Mouse (Mus musculus): ENCODE measurements at regions not wholly inside any gene's neighbourhood (a gene's known extent, or its start where the extent isn't known, plus 50 kb on each side); places are given as distances from the start of the nearest gene placed in this dataset.
"Not testable (repeated sequence)": the region's sequence is repeated elsewhere in the genome, so short reads cannot be mapped to it uniquely, and the experiment has no call there.

DNA sequence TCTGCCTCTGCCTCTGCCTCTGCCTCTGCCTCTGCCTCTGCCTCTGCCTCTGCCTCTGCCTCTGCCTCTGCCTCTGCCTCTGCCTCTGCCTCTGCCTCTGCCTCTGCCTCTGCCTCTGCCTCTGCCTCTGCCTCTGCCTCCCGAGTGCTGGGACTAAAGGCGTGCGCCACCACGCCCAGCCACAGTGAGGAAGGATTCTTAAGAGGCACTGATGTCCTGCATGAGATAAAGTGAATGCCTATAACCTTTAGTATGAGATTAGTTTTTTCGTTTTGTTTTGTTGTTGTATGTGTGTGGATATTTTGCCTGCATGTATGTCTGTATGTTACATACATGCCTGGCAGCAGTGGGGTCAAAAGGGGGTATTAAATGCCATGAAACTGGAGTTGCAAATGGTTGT is 63.2 kb downstream of the Hlx start:
- H3K4me1 ChIP-seq; H3K4me3 ChIP-seq; H3K27ac ChIP-seq; H3K27me3 ChIP-seq (ENCODE audit: low read depth, poor library complexity, severe bottlenecking); H3K9me3 ChIP-seq (replicated peaks); H3K36me3 ChIP-seq; DNase-seq (ENCODE audit: low spot score): not testable (repeated sequence)
- WGBS, result 89% methylated on average over 5 of the region's 5 CpGs

DNA sequence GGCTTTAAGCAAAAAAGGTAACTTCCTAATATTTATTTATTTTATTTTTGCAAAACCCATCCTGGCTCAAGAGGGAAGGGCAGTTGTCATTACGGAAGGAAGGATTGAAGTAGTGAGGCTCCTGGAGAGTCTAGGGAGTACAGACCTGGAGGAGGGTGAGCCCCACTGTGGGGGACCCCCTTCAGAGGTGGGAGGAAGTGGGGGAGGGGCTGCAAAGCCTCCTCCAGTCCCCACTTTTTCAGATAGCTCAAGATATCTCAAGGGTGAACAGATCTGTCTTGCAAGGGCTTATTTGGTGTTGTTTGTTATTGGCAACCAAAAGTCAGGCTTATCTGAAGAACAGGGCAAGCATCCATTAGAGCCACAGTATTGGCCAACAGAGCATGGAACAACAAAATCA is 64.0 kb downstream of the Hlx start:
- Histone ChIP-seq H3K4me1 (peaks cover 5% of the 10 kb centered on the region; the same call in 1 of the 2 replicates), H3K27me3 (ENCODE audit: low read depth, poor library complexity, severe bottlenecking) (no peaks in the 10 kb centered on the region), H3K4me3 (no peak overlapping the region), H3K9me3 (replicated peaks) (no peaks in the 10 kb centered on the region), H3K27ac (no peak overlapping the region), H3K36me3 (no peaks in the 10 kb centered on the region)
- DNase-seq (ENCODE audit: low spot score), result no peak
- 71% methylated on average over 1 of the region's 1 CpGs for WGBS

GRCm38 (mm10) chr1:184668022-184668421 is 64.4 kb downstream of the Hlx start:
- Histone ChIP-seq H3K36me3 (no peaks in the 10 kb centered on the region), H3K9me3 (replicated peaks) (no peaks in the 10 kb centered on the region), H3K4me1 (peaks cover 5% of the 10 kb centered on the region; the same call in 1 of the 2 replicates), H3K4me3 (no peak overlapping the region), H3K27ac (no peak overlapping the region), H3K27me3 (ENCODE audit: low read depth, poor library complexity, severe bottlenecking) (no peaks in the 10 kb centered on the region)
- 67% methylated on average over 2 of the region's 2 CpGs for WGBS
- DNase-seq (ENCODE audit: low spot score), result no peak

- H3K36me3 ChIP-seq, result no peaks in the 10 kb centered on the region
- H3K27me3 ChIP-seq (ENCODE audit: low read depth, poor library complexity, severe bottlenecking), result no peaks in the 10 kb centered on the region
- H3K9me3 ChIP-seq (replicated peaks), result no peaks in the 10 kb centered on the region
- DNase-seq (ENCODE audit: low spot score), result no peak
- no peaks in the 10 kb centered on the region for H3K4me1 ChIP-seq
- H3K4me3 ChIP-seq, result no peak overlapping the region
- WGBS, result 95% methylated on average over 12 of the region's 12 CpGs
- no peak overlapping the region for H3K27ac ChIP-seq
Measured at GRCm38 (mm10) chr1:184665243-184665642, 67.2 kb downstream of the Hlx start.

GRCm38 (mm10) chr1:184664098-184664375 is 68.4 kb downstream of the Hlx start:
- DNase-seq (ENCODE audit: low spot score), result no peak
- Histone ChIP-seq H3K4me3 (no peak overlapping the region), H3K27me3 (ENCODE audit: low read depth, poor library complexity, severe bottlenecking) (no peaks in the 10 kb centered on the region), H3K36me3 (no peaks in the 10 kb centered on the region), H3K27ac (no peak overlapping the region), H3K9me3 (replicated peaks) (no peaks in the 10 kb centered on the region), H3K4me1 (no peaks in the 10 kb centered on the region)
- 64% methylated on average over 5 of the region's 5 CpGs for WGBS

DNA sequence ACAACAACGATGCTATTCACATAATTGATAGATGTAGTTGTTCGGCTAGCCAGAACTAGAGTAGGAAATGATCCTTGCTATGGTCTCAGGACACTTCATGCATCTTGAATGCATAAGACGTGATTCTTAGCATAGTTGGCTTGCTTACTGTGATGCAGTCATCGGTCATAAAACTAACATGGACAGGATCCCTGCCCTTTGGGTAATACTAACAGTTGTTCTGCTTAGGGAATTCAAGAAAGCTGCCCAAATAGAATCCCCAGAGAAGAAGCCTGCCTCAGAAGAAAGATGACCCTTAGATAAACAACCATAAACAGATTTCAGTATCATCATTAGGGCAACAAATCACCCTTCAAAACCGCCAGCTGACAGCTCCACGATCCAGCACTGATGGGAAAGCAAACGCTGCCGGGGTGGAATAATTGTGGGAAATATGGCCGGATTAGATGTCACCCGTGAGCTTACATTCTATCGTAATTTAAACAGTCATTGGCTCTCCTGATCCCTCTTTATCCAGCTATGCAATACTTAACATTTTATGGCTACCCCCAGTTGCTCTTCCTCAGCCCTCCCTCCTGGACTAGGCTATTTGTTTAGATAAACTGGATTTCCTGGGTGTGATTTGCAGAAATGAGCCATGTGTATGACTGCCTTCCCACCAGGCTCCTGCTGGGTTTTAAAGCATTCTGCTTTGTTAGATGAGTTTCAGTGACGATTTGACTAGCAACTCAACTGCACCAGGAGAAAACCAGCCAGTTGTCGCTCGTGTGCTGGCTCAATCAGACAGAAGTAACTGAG is 68.9 kb downstream of the Hlx start:
- 45% methylated on average over 14 of the region's 14 CpGs for WGBS

DNA sequence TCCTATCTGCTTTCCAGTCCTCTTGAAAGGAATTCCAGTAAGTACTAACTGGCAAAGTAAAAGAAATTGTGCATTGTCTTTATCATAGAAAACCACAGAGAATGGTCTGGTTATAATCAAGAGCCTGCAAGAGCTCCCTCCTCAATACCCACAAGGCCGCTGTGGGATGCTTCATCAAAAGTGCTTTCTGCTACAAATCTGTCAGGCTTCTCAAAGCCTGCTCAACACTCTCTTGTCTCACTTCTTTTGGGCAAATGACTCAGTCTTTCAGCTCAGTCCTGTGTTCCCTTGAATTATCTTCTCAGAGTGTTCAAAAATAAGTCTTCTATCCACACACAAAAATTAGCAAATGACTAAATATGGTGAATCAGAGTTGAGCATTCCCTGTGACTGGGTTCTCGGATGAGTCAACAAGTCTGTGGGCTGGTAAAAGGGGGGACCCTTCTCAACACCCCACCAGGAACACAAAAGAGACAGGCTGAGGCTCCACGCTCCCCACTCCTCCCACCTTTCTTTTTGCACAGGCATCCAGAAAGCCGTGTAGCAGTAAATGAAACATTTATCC is 81.8 kb downstream of the Hlx start:
- DNase-seq (ENCODE audit: low spot score), result no peak
- H3K36me3 ChIP-seq, result no peaks in the 10 kb centered on the region
- H3K27ac ChIP-seq, result no peak overlapping the region
- no peaks in the 10 kb centered on the region for H3K9me3 ChIP-seq (replicated peaks)
- H3K27me3 ChIP-seq (ENCODE audit: low read depth, poor library complexity, severe bottlenecking), result peaks cover 10% of the 10 kb centered on the region
- H3K4me3 ChIP-seq, result no peak overlapping the region
- WGBS, result 88% methylated on average over 4 of the region's 4 CpGs
- H3K4me1 ChIP-seq, result peaks cover 3% of the 10 kb centered on the region; the same call in 1 of the 2 replicates

More for the DNA sequence above, 68.9 kb downstream of the Hlx start:
- H3K4me3 ChIP-seq, result no peak overlapping the region
- no peaks in the 10 kb centered on the region for H3K27me3 ChIP-seq (ENCODE audit: low read depth, poor library complexity, severe bottlenecking)
- no peaks in the 10 kb centered on the region for H3K36me3 ChIP-seq
- no peaks in the 10 kb centered on the region for H3K9me3 ChIP-seq (replicated peaks)
- no peak for DNase-seq (ENCODE audit: low spot score)
- H3K4me1 ChIP-seq, result no peaks in the 10 kb centered on the region
- no peak overlapping the region for H3K27ac ChIP-seq

DNA sequence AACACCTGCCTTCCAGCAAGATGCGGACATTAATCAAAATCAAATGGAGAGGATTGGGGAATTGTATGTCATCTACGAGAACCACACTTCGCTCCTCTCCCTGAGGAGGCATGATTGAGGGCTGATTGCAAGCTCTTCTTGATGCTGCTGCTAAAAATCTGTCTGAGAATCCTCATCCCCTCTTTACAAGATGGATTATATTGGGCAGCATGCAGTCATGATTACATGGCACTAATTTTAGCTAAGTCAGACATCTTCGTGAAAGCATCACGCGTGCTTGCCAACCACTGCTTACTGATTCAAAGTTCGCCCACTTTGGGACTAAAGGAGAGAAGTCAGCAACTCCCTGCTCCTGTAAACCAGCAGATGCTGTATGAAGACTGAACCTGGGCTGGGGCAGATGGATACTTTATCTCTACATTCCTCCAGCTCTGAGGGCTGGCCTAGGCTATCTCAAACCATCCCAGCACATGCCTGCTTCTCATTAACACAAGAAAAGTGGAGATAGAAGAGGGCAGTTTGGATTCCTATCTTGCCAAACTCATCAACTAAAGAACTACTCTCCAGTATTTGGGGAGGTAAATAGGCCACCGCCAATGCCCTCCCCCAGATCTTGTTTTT is 84.4 kb downstream of the Hlx start:
- Histone ChIP-seq H3K9me3 (replicated peaks) (no peaks in the 10 kb centered on the region), H3K36me3 (no peaks in the 10 kb centered on the region), H3K4me1 (peaks cover 17% of the 10 kb centered on the region), H3K4me3 (no peak overlapping the region), H3K27me3 (ENCODE audit: low read depth, poor library complexity, severe bottlenecking) (peaks cover 10% of the 10 kb centered on the region), H3K27ac (no peak overlapping the region)
- 93% methylated on average over 8 of the region's 8 CpGs for WGBS
- no peak for DNase-seq (ENCODE audit: low spot score)

DNA sequence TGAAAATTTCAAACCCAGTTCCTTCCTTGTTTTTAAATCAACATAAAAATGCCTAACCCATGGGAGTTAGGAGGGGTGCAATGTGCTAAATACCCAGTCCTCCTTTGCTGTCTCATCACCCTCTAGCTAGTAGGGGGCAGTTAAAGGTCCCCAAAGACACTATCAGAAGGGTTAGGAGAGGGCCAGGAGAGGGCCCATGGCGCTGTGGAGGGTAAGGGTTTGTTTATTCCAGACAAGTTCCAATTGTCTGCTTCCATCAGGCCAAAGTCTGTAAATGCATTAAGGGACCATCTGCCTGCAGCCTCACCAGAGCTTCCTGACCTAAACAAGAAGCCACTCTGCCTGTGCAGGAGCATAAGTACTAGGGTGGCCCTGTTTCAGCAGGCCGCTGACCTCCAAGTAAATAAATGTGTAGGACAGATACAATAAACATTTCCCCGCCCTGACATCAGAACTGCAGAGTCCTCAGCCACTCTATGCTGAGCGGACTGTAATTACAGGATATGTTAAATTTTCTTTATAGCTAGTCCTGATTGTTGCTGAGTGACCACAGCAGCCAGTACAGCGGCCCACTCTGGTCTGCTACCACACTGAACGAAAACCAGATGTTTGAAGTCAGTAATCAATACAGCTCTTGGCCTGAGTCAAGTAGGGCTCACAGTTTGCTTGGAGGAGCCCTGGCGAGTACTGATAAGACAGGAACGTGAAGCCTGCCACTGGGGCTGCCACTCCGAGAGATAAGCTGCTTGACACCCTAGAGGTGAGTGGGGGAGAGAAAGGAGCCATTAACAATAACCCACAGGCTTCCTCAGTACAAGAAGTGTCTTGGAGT is 87.4 kb downstream of the Hlx start:
- H3K4me3 ChIP-seq, result no peak overlapping the region
- WGBS, result 8% methylated on average over 9 of the region's 9 CpGs
- peaks cover 17% of the 10 kb centered on the region for H3K4me1 ChIP-seq
- peaks cover 10% of the 10 kb centered on the region for H3K27me3 ChIP-seq (ENCODE audit: low read depth, poor library complexity, severe bottlenecking)
- no peaks in the 10 kb centered on the region for H3K36me3 ChIP-seq
- no peaks in the 10 kb centered on the region for H3K9me3 ChIP-seq (replicated peaks)
- DNase-seq (ENCODE audit: low spot score), result peak; percentile 50
- peak overlapping the region; percentile 56 for H3K27ac ChIP-seq

DNA sequence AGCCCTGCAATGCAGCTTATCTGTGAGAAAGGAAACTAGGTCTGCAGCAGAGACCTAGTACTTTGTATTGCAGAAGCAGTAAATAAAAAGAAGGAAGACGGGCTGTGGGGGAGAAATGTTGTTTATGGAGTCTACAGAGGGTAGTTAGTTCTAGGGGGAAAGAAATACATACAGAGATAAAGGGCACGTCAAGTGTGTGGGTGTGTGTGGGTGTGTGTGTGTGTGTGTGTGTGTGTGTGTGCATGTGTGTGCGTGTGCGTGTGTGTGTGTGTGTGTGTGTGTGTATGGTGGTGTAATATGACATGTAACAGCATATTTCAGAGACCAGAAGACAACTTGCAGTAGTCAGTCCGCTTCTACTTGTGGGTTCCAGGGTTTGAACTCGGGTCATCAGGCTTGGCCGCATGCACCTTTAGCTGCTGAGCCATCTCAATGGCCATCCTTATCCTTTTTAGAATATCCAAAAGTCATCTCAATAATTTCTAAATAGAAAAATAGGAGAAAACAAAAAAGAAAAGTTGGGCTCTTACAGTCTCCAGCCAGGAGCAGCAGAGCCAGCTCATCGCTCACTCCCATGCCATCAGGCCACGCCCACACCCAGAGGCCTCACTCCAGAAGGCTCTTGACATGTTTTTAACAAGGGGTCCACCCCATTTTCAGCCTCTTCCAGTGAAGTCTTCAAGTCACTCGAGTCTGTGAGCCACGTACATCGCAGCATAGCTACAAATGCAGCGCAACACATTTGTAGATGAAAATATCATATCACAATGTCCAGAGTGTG is 101.5 kb downstream of the Hlx start:
- DNase-seq (ENCODE audit: low spot score), result no peak
- Histone ChIP-seq H3K4me3 (no peak overlapping the region), H3K9me3 (replicated peaks) (no peaks in the 10 kb centered on the region), H3K4me1 (0 out of 2 replicates have a peak, but pooled peaks cover 5% of the 10 kb centered on the region), H3K27me3 (ENCODE audit: low read depth, poor library complexity, severe bottlenecking) (no peaks in the 10 kb centered on the region), H3K27ac (no peak overlapping the region), H3K36me3 (no peaks in the 10 kb centered on the region)
- 84% methylated on average over 13 of the region's 13 CpGs for WGBS

GRCm38 (mm10) chr1:184629194-184629593 is 103.2 kb downstream of the Hlx start:
- no peak for DNase-seq (ENCODE audit: low spot score)
- H3K27me3 ChIP-seq (ENCODE audit: low read depth, poor library complexity, severe bottlenecking), result no peaks in the 10 kb centered on the region
- H3K36me3 ChIP-seq, result no peaks in the 10 kb centered on the region
- H3K4me1 ChIP-seq, result 0 out of 2 replicates have a peak, but pooled peaks cover 5% of the 10 kb centered on the region
- no peak overlapping the region for H3K4me3 ChIP-seq
- WGBS, result 91% methylated on average over 9 of the region's 9 CpGs
- H3K9me3 ChIP-seq (replicated peaks), result no peaks in the 10 kb centered on the region
- no peak overlapping the region for H3K27ac ChIP-seq

- WGBS, result 89% methylated on average over 3 of the region's 3 CpGs
Measured at GRCm38 (mm10) chr1:184628566-184629168, 103.8 kb downstream of the Hlx start.

More at GRCm38 (mm10) chr1:184628566-184629168, 103.8 kb downstream of the Hlx start:
- Histone ChIP-seq H3K27me3 (ENCODE audit: low read depth, poor library complexity, severe bottlenecking) (no peaks in the 10 kb centered on the region), H3K4me1 (peaks cover 5% of the 10 kb centered on the region; the same call in 1 of the 2 replicates), H3K9me3 (replicated peaks) (no peaks in the 10 kb centered on the region), H3K27ac (no peak overlapping the region), H3K4me3 (no peak overlapping the region), H3K36me3 (no peaks in the 10 kb centered on the region)
- no peak for DNase-seq (ENCODE audit: low spot score)

Data from limb, embryonic 10.5 days (tissue).